Mouse (Mus musculus): ENCODE results near the gene Fam234b. TPM values are rescaled to one million over a fixed set of nuclear protein-coding genes. Genes with fewer than 3 reads are reported as not detected.
A peak's percentile ranks its signal among the peaks of the same experiment; 100 is the strongest.

Gene Fam234b
- polyA plus RNA-seq, 1 experiment from 2014 or later = 29.7 TPM

- no peak overlapping the region for H3K9ac ChIP-seq
- H3K36me3 ChIP-seq = no peaks in the 10 kb centered on the region
- no peaks in the 10 kb centered on the region for H3K9me3 ChIP-seq
- H3K4me2 ChIP-seq = no peak overlapping the region
- no peaks in the 10 kb centered on the region for H3K27me3 ChIP-seq (replicated peaks)
- no peak overlapping the region for H3K4me3 ChIP-seq (replicated peaks)
- WGBS = 55% methylated on average over 2 of the region's 2 CpGs
- H3K4me1 ChIP-seq = 0 out of 2 replicates have a peak, but pooled peaks cover 13% of the 10 kb centered on the region
- H3K27ac ChIP-seq = no peak overlapping the region
- ATAC-seq (ENCODE audit: insufficient read depth, low FRiP score, low read depth) = peak; percentile 69
Measured at GRCm38 (mm10) chr6:135165706-135166105, 32.1 kb upstream of the Fam234b start.

- WGBS = 89% methylated on average over 3 of the region's 3 CpGs
- H3K4me3 ChIP-seq (replicated peaks) = no peak overlapping the region
- H3K27me3 ChIP-seq (replicated peaks) = no peaks in the 10 kb centered on the region
- H3K9me3 ChIP-seq = no peaks in the 10 kb centered on the region
- H3K27ac ChIP-seq = no peak overlapping the region
- ATAC-seq (ENCODE audit: insufficient read depth, low FRiP score, low read depth) = no peak
- H3K36me3 ChIP-seq = no peaks in the 10 kb centered on the region
- H3K4me1 ChIP-seq = 0 out of 2 replicates have a peak, but pooled peaks cover 13% of the 10 kb centered on the region
- H3K4me2 ChIP-seq = 0 out of 2 replicates have a peak overlapping the region, but pooled peaks have one; percentile 85
- no peak overlapping the region for H3K9ac ChIP-seq
Measured at GRCm38 (mm10) chr6:135166262-135166661, 31.5 kb upstream of the Fam234b start.

GRCm38 (mm10) chr6:135166712-135167111 lies 31.1 kb upstream of the Fam234b start:
- ATAC-seq (ENCODE audit: insufficient read depth, low FRiP score, low read depth) = no peak
- H3K27me3 ChIP-seq (replicated peaks) = no peaks in the 10 kb centered on the region
- no peaks in the 10 kb centered on the region for H3K36me3 ChIP-seq
- no peak overlapping the region for H3K9ac ChIP-seq
- peak overlapping the region; percentile 85 for H3K4me2 ChIP-seq
- H3K4me1 ChIP-seq = 0 out of 2 replicates have a peak, but pooled peaks cover 13% of the 10 kb centered on the region
- no peaks in the 10 kb centered on the region for H3K9me3 ChIP-seq
- H3K4me3 ChIP-seq (replicated peaks) = peak overlapping the region; percentile 66; the same call in 1 of the 2 replicates
- 0 out of 2 replicates have a peak overlapping the region, but pooled peaks have one; percentile 78 for H3K27ac ChIP-seq
- 74% methylated on average over 5 of the region's 5 CpGs for WGBS

- H3K27ac ChIP-seq = peak overlapping the region; percentile 78
- 0 out of 2 replicates have a peak, but pooled peaks cover 13% of the 10 kb centered on the region for H3K4me1 ChIP-seq
- H3K9me3 ChIP-seq = no peaks in the 10 kb centered on the region
- no peaks in the 10 kb centered on the region for H3K36me3 ChIP-seq
- peak overlapping the region; percentile 77 for H3K9ac ChIP-seq
- WGBS = 4% methylated on average over 44 of the region's 46 CpGs
- peak overlapping the region; percentile 66 for H3K4me3 ChIP-seq (replicated peaks)
- H3K4me2 ChIP-seq = peak overlapping the region; percentile 85
- ATAC-seq (ENCODE audit: insufficient read depth, low FRiP score, low read depth) = peak; percentile 90
- no peaks in the 10 kb centered on the region for H3K27me3 ChIP-seq (replicated peaks)
Measured at GRCm38 (mm10) chr6:135167380-135168311, 30.1 kb upstream of the Fam234b start.

GRCm38 (mm10) chr6:135168471-135168870 lies 29.3 kb upstream of the Fam234b start:
- Histone ChIP-seq H3K27me3 (replicated peaks) (no peaks in the 10 kb centered on the region), H3K9me3 (no peaks in the 10 kb centered on the region), H3K4me2 (peak overlapping the region; percentile 85), H3K4me1 (0 out of 2 replicates have a peak, but pooled peaks cover 10% of the 10 kb centered on the region), H3K9ac (no peak overlapping the region), H3K4me3 (replicated peaks) (peak overlapping the region; percentile 66), H3K36me3 (no peaks in the 10 kb centered on the region), H3K27ac (peak overlapping the region; percentile 78)
- no peak for ATAC-seq (ENCODE audit: insufficient read depth, low FRiP score, low read depth)
- WGBS = 79% methylated on average over 6 of the region's 6 CpGs

- no peak for ATAC-seq (ENCODE audit: insufficient read depth, low FRiP score, low read depth)
Measured at GRCm38 (mm10) chr6:135169246-135169645, 28.5 kb upstream of the Fam234b start.

GRCm38 (mm10) chr6:135171736-135172135 lies 26.0 kb upstream of the Fam234b start:
- H3K36me3 ChIP-seq = no peaks in the 10 kb centered on the region
- 0 out of 2 replicates have a peak, but pooled peaks cover 5% of the 10 kb centered on the region for H3K4me1 ChIP-seq
- H3K4me3 ChIP-seq (replicated peaks) = no peak overlapping the region
- H3K9me3 ChIP-seq = no peaks in the 10 kb centered on the region
- no peak overlapping the region for H3K27ac ChIP-seq
- 67% methylated on average over 14 of the region's 14 CpGs for WGBS
- no peak overlapping the region for H3K9ac ChIP-seq
- no peak for ATAC-seq (ENCODE audit: insufficient read depth, low FRiP score, low read depth)
- no peak overlapping the region for H3K4me2 ChIP-seq
- H3K27me3 ChIP-seq (replicated peaks) = no peaks in the 10 kb centered on the region

More at GRCm38 (mm10) chr6:135169246-135169645, 28.5 kb upstream of the Fam234b start:
- no peaks in the 10 kb centered on the region for H3K27me3 ChIP-seq (replicated peaks)
- H3K27ac ChIP-seq = no peak overlapping the region
- H3K9ac ChIP-seq = no peak overlapping the region
- 81% methylated on average over 3 of the region's 3 CpGs for WGBS
- no peaks in the 10 kb centered on the region for H3K36me3 ChIP-seq
- H3K9me3 ChIP-seq = no peaks in the 10 kb centered on the region
- no peak overlapping the region for H3K4me3 ChIP-seq (replicated peaks)
- H3K4me1 ChIP-seq = 0 out of 2 replicates have a peak, but pooled peaks cover 5% of the 10 kb centered on the region
- H3K4me2 ChIP-seq = no peak overlapping the region

- WGBS = 81% methylated on average over 1 of the region's 1 CpGs
- H3K27me3 ChIP-seq (replicated peaks) = no peaks in the 10 kb centered on the region
- no peak for ATAC-seq (ENCODE audit: insufficient read depth, low FRiP score, low read depth)
- H3K27ac ChIP-seq = no peak overlapping the region
- H3K9ac ChIP-seq = no peak overlapping the region
- H3K4me3 ChIP-seq (replicated peaks) = no peak overlapping the region
- H3K4me1 ChIP-seq = no peaks in the 10 kb centered on the region
- no peaks in the 10 kb centered on the region for H3K9me3 ChIP-seq
- H3K36me3 ChIP-seq = no peaks in the 10 kb centered on the region
- H3K4me2 ChIP-seq = no peak overlapping the region
Measured at GRCm38 (mm10) chr6:135175014-135175413, 22.8 kb upstream of the Fam234b start.

- no peaks in the 10 kb centered on the region for H3K36me3 ChIP-seq
- no peaks in the 10 kb centered on the region for H3K4me1 ChIP-seq
- ATAC-seq (ENCODE audit: insufficient read depth, low FRiP score, low read depth) = no peak
- H3K9ac ChIP-seq = no peak overlapping the region
- H3K9me3 ChIP-seq = no peaks in the 10 kb centered on the region
- no peak overlapping the region for H3K27ac ChIP-seq
- no peaks in the 10 kb centered on the region for H3K27me3 ChIP-seq (replicated peaks)
- H3K4me2 ChIP-seq = no peak overlapping the region
- H3K4me3 ChIP-seq (replicated peaks) = no peak overlapping the region
Measured at GRCm38 (mm10) chr6:135177271-135177670, 20.5 kb upstream of the Fam234b start.

GRCm38 (mm10) chr6:135178599-135178998 lies 19.2 kb upstream of the Fam234b start:
- no peak overlapping the region for H3K4me3 ChIP-seq (replicated peaks)
- 51% methylated on average over 3 of the region's 3 CpGs for WGBS
- no peak for ATAC-seq (ENCODE audit: insufficient read depth, low FRiP score, low read depth)
- no peak overlapping the region for H3K4me2 ChIP-seq
- H3K36me3 ChIP-seq = no peaks in the 10 kb centered on the region
- no peak overlapping the region for H3K27ac ChIP-seq
- no peaks in the 10 kb centered on the region for H3K27me3 ChIP-seq (replicated peaks)
- no peaks in the 10 kb centered on the region for H3K4me1 ChIP-seq
- H3K9ac ChIP-seq = no peak overlapping the region
- H3K9me3 ChIP-seq = no peaks in the 10 kb centered on the region

- WGBS = 48% methylated on average over 5 of the region's 5 CpGs
- ATAC-seq (ENCODE audit: insufficient read depth, low FRiP score, low read depth) = no peak
- Histone ChIP-seq H3K4me1 (no peaks in the 10 kb centered on the region), H3K36me3 (no peaks in the 10 kb centered on the region), H3K9me3 (no peaks in the 10 kb centered on the region), H3K4me2 (no peak overlapping the region), H3K4me3 (replicated peaks) (no peak overlapping the region), H3K27ac (no peak overlapping the region), H3K27me3 (replicated peaks) (no peaks in the 10 kb centered on the region), H3K9ac (no peak overlapping the region)
Measured at GRCm38 (mm10) chr6:135182925-135183324, 14.9 kb upstream of the Fam234b start.

- no peak for ATAC-seq (ENCODE audit: insufficient read depth, low FRiP score, low read depth)
Measured at GRCm38 (mm10) chr6:135183961-135184360, 13.8 kb upstream of the Fam234b start.

More at GRCm38 (mm10) chr6:135183961-135184360, 13.8 kb upstream of the Fam234b start:
- Histone ChIP-seq H3K4me2 (no peak overlapping the region), H3K36me3 (no peaks in the 10 kb centered on the region), H3K27ac (no peak overlapping the region), H3K4me1 (no peaks in the 10 kb centered on the region), H3K27me3 (replicated peaks) (no peaks in the 10 kb centered on the region), H3K9ac (no peak overlapping the region), H3K9me3 (no peaks in the 10 kb centered on the region), H3K4me3 (replicated peaks) (no peak overlapping the region)
- WGBS = 39% methylated on average over 8 of the region's 8 CpGs

Data from stomach, embryonic 15.5 days (tissue).